Mouse (Mus musculus) heart, embryonic 14.5 days (tissue): Measurements from ENCODE around the gene Gtf2h4. TPM values are rescaled to one million over a fixed set of nuclear protein-coding genes. Genes with fewer than 3 reads are reported as not detected.

Source experiments
- ATAC-seq: fragments of 200-750 bp; cut with Nextera tagmentation; 2 replicates; pipeline ENCODE4 v1.8.0; 2017; ENCODE audit warnings: low read depth, moderate TSS enrichment; ENCODE audit not compliant: insufficient number of reproducible peaks, insufficient read depth, low FRiP score
- H3K27ac ChIP-seq, 2 experiments: fragments of 200-500 bp in 1 of 2; fragments of 300-500 bp in 1 of 2; sonication (generic) in 1 of 2; replicated peaks in 1 of 2; 2 replicates each; pipeline ENCODE4 v1.5.1; 2012 to 2014; ENCODE audit warnings: low read depth in 2 of 2, low read length in 2 of 2, control low read depth in 1 of 2, mild to moderate bottlenecking in 1 of 2, mixed read lengths in 1 of 2; ENCODE audit not compliant: control insufficient read depth in 1 of 2, insufficient read depth in 1 of 2
- H3K27me3 ChIP-seq: fragments of 300-500 bp; sonication (generic); 2 replicates; pipeline ENCODE4 v1.6.1; 2014; ENCODE audit warnings: mild to moderate bottlenecking, low read length, control low read depth; ENCODE audit not compliant: control insufficient read depth, insufficient read depth
- H3K36me3 ChIP-seq: fragments of 300-500 bp; sonication (generic); 2 replicates; pipeline ENCODE4 v1.6.1; 2014; ENCODE audit warnings: mild to moderate bottlenecking, control low read depth, low read length, mixed read lengths; ENCODE audit not compliant: control insufficient read depth, insufficient read depth
- H3K4me1 ChIP-seq, 2 experiments: fragments of 200-500 bp in 1 of 2; fragments of 300-500 bp in 1 of 2; sonication (generic) in 1 of 2; 2 replicates each; pipeline ENCODE4 v1.6.1; 2012 to 2014; ENCODE audit warnings: low read length in 2 of 2, control low read depth in 1 of 2, mixed read lengths in 1 of 2; ENCODE audit not compliant: control insufficient read depth in 2 of 2, insufficient read depth in 2 of 2
- H3K4me2 ChIP-seq: fragments of 300-500 bp; sonication (generic); 2 replicates; pipeline ENCODE4 v1.6.1; 2014; ENCODE audit warnings: mild to moderate bottlenecking, low read length
- H3K4me3 ChIP-seq, 2 experiments: fragments of 200-500 bp in 1 of 2; fragments of 300-500 bp in 1 of 2; sonication (generic) in 1 of 2; 2 replicates each; pipeline ENCODE4 v1.5.1; 2012 to 2014; ENCODE audit warnings: low read length in 2 of 2, mild to moderate bottlenecking in 2 of 2, control low read depth in 1 of 2, low read depth in 1 of 2, moderate library complexity in 1 of 2; ENCODE audit not compliant: control insufficient read depth in 1 of 2, insufficient read depth in 1 of 2
- H3K9ac ChIP-seq: fragments of 300-500 bp; sonication (generic); 2 replicates; pipeline ENCODE4 v1.6.1; 2014; ENCODE audit warnings: mild to moderate bottlenecking, low read length
- H3K9me3 ChIP-seq: fragments of 300-500 bp; sonication (generic); 2 replicates; pipeline ENCODE4 v1.6.1; 2016; ENCODE audit warnings: low read length, control low read depth; ENCODE audit not compliant: control insufficient read depth
- WGBS: fragments of 180-500 bp; shearing (Covaris S2); extraction: QIAGEN DNeasy Blood & Tissue Kit; methylation state at CpG from one replicate; pipeline ENCODE4 v1.1.7; 2014; 5-methylcytosine and 5-hydroxymethylcytosine counted together
- polyA plus RNA-seq: library from polyadenylated mRNA; unstranded; fragments of >200 nt; fragmentation: Nextera tagmentation; extraction: Ambion mirVana; gene quantifications from 2 replicates; pipeline ENCODE4 v1.2.1, GENCODE M21; 2014

Gtf2h4 gene
- polyA plus RNA-seq, 1 experiment from 2014 or later = 23.8 TPM

GRCm38 (mm10) chr17:35701978-35702461 lies 28.5 kb upstream of the Gtf2h4 start:
- H3K27me3 ChIP-seq = no peaks in the 10 kb centered on the region
- 0% methylated on average over 16 of the region's 16 CpGs for WGBS

DNA sequence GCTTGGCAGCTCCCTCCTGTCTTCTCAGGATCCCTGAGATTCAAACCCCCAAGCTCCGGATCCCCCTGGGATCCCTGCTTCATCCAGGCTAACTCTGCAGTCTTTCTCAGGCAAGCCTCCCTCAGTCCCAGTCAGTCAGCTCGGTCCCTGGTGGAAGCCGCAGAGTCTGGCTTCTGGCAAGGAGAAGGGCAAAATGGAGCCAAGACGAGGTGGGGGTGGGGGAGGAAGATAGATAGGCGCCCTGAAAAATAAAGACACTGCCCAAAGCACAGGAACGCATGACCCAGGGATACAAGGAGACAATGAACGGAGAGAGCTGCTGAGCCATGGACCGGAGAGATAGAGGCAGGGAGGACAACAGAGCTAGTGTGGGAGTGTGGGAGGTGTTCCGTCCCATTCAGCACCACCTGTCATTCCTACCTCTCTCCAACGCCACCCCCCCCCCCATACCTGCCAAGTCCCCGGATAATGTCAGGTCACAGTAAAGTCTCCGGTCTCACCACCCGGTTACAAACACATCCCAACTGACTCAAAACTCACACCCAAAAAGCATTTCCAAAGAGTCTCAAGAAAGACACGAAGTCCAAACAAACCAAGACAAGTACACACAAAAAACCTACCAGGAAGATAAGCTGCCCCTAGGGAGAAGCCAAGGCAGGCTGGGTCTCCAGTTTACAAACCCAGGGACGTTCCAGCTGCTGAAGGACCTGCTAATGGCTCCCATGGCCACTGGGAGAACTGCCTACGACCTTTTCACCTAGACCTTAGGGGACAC lies 27.9 kb upstream of the Gtf2h4 start:
- Histone ChIP-seq H3K9me3 (no peaks in the 10 kb centered on the region), H3K27me3 (no peaks in the 10 kb centered on the region), H3K4me1 (peaks cover 42 to 51% of the 10 kb centered on the region in 2 experiments), H3K36me3 (no peaks in the 10 kb centered on the region), H3K27ac (peak overlapping the region; percentile 95 to 97), H3K9ac (peak overlapping the region; percentile 94), H3K4me3 (peak overlapping the region; percentile 69 to 89), H3K4me2 (peak overlapping the region; percentile 72)
- WGBS = 1% methylated on average over 16 of the region's 16 CpGs
- no peak for ATAC-seq

More at GRCm38 (mm10) chr17:35701978-35702461, 28.5 kb upstream of the Gtf2h4 start:
- peak overlapping the region; percentile 95 to 97 for H3K27ac ChIP-seq
- H3K4me1 ChIP-seq = peaks cover 41 to 47% of the 10 kb centered on the region in 2 experiments
- H3K4me3 ChIP-seq = peak overlapping the region; percentile 69 to 89
- H3K9me3 ChIP-seq = no peaks in the 10 kb centered on the region
- peak overlapping the region; percentile 94 for H3K9ac ChIP-seq
- no peaks in the 10 kb centered on the region for H3K36me3 ChIP-seq
- ATAC-seq = peak; percentile 26; the same call in 1 of the 2 replicates
- peak overlapping the region; percentile 72 for H3K4me2 ChIP-seq

GRCm38 (mm10) chr17:35700371-35700961 lies 26.9 kb upstream of the Gtf2h4 start:
- H3K9me3 ChIP-seq = peaks cover under 1% of the 10 kb centered on the region
- peak overlapping the region; percentile 95 to 97 for H3K27ac ChIP-seq
- 2% methylated on average over 50 of the region's 66 CpGs for WGBS
- H3K9ac ChIP-seq = peak overlapping the region; percentile 94
- H3K36me3 ChIP-seq = peaks cover 6% of the 10 kb centered on the region
- H3K27me3 ChIP-seq = no peaks in the 10 kb centered on the region
- H3K4me2 ChIP-seq = peak overlapping the region; percentile 72
- ATAC-seq = peak; percentile 71
- H3K4me3 ChIP-seq = peak overlapping the region; percentile 69 to 89
- H3K4me1 ChIP-seq = peaks cover 36 to 43% of the 10 kb centered on the region in 2 experiments

DNA sequence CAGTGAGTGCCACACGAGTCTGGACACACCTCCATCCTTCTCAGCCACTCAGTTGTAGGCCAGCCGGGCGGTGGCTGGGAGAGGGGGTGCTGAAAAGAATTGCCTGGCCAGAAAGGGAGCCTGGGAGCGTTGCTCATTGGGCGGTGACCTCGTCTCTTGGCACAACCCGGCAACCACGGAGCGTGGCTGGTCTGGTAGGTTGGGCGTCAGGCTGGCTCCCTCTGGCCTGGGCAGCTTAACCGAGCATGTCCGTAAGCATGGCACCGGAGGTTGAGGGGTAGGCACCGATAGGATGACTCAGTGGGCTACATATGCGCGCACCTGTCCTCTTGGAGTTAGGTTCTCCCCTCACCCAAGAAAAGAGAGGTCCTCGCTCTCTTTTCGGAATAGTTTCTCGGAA lies 26.4 kb upstream of the Gtf2h4 start:
- ATAC-seq = peak; percentile 32
- peaks cover 12% of the 10 kb centered on the region for H3K36me3 ChIP-seq
- H3K9me3 ChIP-seq = peaks cover 5% of the 10 kb centered on the region
- H3K4me3 ChIP-seq = peak overlapping the region; percentile 69 to 89
- peak overlapping the region; percentile 89 to 97 for H3K27ac ChIP-seq
- H3K9ac ChIP-seq = peak overlapping the region; percentile 94
- WGBS = 2% methylated on average over 19 of the region's 19 CpGs
- H3K4me1 ChIP-seq = peaks cover 34 to 40% of the 10 kb centered on the region in 2 experiments
- peak overlapping the region; percentile 72 for H3K4me2 ChIP-seq
- no peaks in the 10 kb centered on the region for H3K27me3 ChIP-seq

DNA sequence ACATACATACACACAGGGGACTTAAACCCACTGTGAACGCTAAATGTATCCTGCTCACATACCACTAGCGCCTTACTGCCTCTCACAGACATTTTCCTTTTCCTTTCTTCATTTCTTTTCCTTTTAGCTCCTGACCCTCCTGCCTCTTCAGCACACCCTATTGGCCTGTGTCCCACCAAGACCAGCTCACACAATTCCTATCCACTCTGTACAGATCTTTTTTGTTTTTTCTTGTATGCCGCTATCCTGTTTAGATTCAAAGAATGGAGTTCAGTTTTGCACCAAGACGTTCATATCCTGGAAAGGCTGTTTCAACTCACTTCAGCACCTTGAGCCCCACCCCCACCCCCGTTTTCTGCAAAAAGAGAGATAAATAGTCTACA lies 25.0 kb upstream of the Gtf2h4 start:
- peak overlapping the region; percentile 72 for H3K4me2 ChIP-seq
- peaks cover 17% of the 10 kb centered on the region for H3K36me3 ChIP-seq
- H3K9me3 ChIP-seq = peaks cover 5% of the 10 kb centered on the region
- peak overlapping the region; percentile 86 to 97 for H3K27ac ChIP-seq
- ATAC-seq = no peak
- H3K4me1 ChIP-seq = peaks cover 21 to 26% of the 10 kb centered on the region in 2 experiments
- peak overlapping the region; percentile 40 for H3K4me3 ChIP-seq
- H3K27me3 ChIP-seq = no peaks in the 10 kb centered on the region
- 20% methylated on average over 5 of the region's 5 CpGs for WGBS
- H3K9ac ChIP-seq = peak overlapping the region; percentile 72

DNA sequence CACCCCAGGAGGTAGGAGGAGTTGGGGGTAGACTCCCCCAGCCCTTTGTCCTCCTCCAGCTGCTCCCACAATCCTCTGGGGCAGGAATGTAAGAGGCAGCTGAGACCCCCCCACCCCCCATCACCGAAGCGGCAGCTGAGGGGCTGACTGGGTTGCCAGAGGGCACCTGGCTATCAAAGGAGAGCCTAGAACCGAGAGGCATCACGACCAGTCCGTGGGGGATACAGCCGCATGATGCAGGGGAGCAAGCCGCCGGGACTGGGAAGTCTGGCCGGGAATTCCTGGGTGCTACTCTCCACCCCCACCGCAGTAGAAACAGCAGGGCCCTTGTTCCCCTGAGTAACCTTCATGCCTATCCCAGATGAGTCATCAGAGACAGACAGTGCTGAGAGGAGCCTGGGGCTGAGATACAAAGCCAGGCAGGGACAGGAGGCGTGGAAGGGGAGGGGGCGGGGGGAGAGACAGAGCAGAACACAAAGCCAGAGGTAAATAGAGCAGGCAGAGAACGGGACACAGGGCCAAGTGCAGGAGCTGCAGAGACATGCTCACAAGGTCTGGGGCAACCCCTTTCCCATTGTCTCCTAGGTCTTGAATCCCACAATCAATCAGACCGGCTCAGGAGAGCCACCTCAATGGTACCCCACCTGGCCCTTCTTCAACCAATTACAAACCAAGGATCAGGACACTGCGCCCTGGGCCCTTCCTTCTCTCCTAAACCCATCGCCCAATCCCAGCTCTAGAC lies 24.4 kb upstream of the Gtf2h4 start:
- peaks cover 23% of the 10 kb centered on the region for H3K36me3 ChIP-seq
- H3K4me3 ChIP-seq = peak overlapping the region; percentile 40
- peaks cover 21 to 26% of the 10 kb centered on the region in 2 experiments for H3K4me1 ChIP-seq
- peak overlapping the region; percentile 72 for H3K4me2 ChIP-seq
- H3K27me3 ChIP-seq = no peaks in the 10 kb centered on the region
- H3K9ac ChIP-seq = peak overlapping the region; percentile 72
- peak; percentile 44 for ATAC-seq
- 2% methylated on average over 15 of the region's 16 CpGs for WGBS
- peak overlapping the region; percentile 86 to 97 for H3K27ac ChIP-seq
- peaks cover 5% of the 10 kb centered on the region for H3K9me3 ChIP-seq

DNA sequence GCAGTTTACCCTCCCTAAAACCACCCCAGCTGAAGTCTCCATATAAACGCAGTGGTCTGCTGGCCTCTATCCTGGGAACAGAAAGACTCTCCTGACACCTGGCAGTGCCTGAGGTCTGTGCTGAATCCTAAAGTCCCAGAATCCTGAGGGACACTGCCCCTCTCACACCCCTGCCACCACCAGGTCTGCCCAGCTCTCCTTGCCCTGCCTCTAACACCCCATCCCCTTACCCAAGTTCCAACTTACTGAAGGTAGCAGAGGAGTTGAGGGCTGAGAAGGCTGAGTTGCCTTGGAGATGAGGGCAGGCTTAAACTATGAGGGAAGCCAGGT lies 23.9 kb upstream of the Gtf2h4 start:
- H3K27ac ChIP-seq = peak overlapping the region; percentile 86 to 97

More for the DNA sequence above, 23.9 kb upstream of the Gtf2h4 start:
- ATAC-seq = no peak
- Histone ChIP-seq H3K36me3 (peaks cover 28% of the 10 kb centered on the region), H3K9ac (peak overlapping the region; percentile 72), H3K4me1 (peaks cover 19 to 20% of the 10 kb centered on the region in 2 experiments), H3K4me2 (peak overlapping the region; percentile 72), H3K4me3 (peak overlapping the region; percentile 40), H3K27me3 (no peaks in the 10 kb centered on the region), H3K9me3 (peaks cover 5% of the 10 kb centered on the region)
- WGBS = 11% methylated on average over 1 of the region's 1 CpGs
